Mouse (Mus musculus): ENCODE measurements around the gene Cxcr5. TPM values are rescaled to one million over a fixed set of nuclear protein-coding genes. Genes with fewer than 3 reads are reported as not detected.

The Cxcr5 gene
- total RNA-seq, 2 experiments from 2014 or later = not detected

- intact Hi-C loops (cut with DNase I; ENCODE audit: low total_unique reads) = no loop called here
- DNase-seq = peak; percentile 59
These were observed 75.3 kb downstream of the Cxcr5 start for GRCm38 (mm10) chr9:44486335-44486734.

- peak; percentile 40 for DNase-seq
- intact Hi-C loops (cut with DNase I; ENCODE audit: low total_unique reads) = no loop called here
These were observed 76.0 kb downstream of the Cxcr5 start for GRCm38 (mm10) chr9:44485516-44486161.

- no peak for DNase-seq
- intact Hi-C loops (cut with DNase I; ENCODE audit: low total_unique reads) = no loop called here
These were observed 76.6 kb downstream of the Cxcr5 start for GRCm38 (mm10) chr9:44485105-44485515.

GRCm38 (mm10) chr9:44484311-44485104 is 77.2 kb downstream of the Cxcr5 start:
- peak; percentile 24 for DNase-seq
- intact Hi-C loops (cut with DNase I; ENCODE audit: low total_unique reads) = loop anchor here (5.0 kb wide), 1 partner anchor 352 kb away; the partner anchor contains the start of gene Mcam

- peak; percentile 68 for DNase-seq
- intact Hi-C loops (cut with DNase I; ENCODE audit: low total_unique reads) = loop anchor here (2.0 to 5.0 kb wide), 2 partner anchors 17 to 351 kb away; partner anchors contain the start of gene Mcam
These were observed 78.1 kb downstream of the Cxcr5 start for GRCm38 (mm10) chr9:44483510-44484044.

GRCm38 (mm10) chr9:44483041-44483509 is 78.6 kb downstream of the Cxcr5 start:
- intact Hi-C loops (cut with DNase I; ENCODE audit: low total_unique reads) = loop anchor here (2.0 to 5.0 kb wide), 2 partner anchors 18 to 351 kb away; partner anchors contain the start of gene Mcam
- peak; percentile 31 for DNase-seq

- intact Hi-C loops (cut with DNase I; ENCODE audit: low total_unique reads) = loop anchor here (2.0 to 5.0 kb wide), 2 partner anchors 18 to 350 kb away; partner anchors contain the start of gene Mcam
- DNase-seq = peak; percentile 96
These were observed 79.1 kb downstream of the Cxcr5 start, which contains the start of gene Bcl9l for GRCm38 (mm10) chr9:44482552-44482951. Bcl9l (plus strand) TSS chr9:44482825.

GRCm38 (mm10) chr9:44482112-44482511 is 79.6 kb downstream of the Cxcr5 start:
- no peak for DNase-seq
- intact Hi-C loops (cut with DNase I; ENCODE audit: low total_unique reads) = loop anchor here (2.0 to 5.0 kb wide), 2 partner anchors 19 to 350 kb away; partner anchors contain the start of gene Mcam

GRCm38 (mm10) chr9:44479628-44480428 is 81.8 kb downstream of the Cxcr5 start:
- peak; percentile 90 for DNase-seq
- intact Hi-C loops (cut with DNase I; ENCODE audit: low total_unique reads) = loop anchor here (5.0 kb wide), 1 partner anchor 348 kb away; the partner anchor contains the start of gene Mcam

- peak; percentile 85 for DNase-seq
- intact Hi-C loops (cut with DNase I; ENCODE audit: low total_unique reads) = no loop called here
These were observed 82.6 kb downstream of the Cxcr5 start for GRCm38 (mm10) chr9:44478959-44479605.

- DNase-seq = peak; percentile 68
- intact Hi-C loops (cut with DNase I; ENCODE audit: low total_unique reads) = no loop called here
These were observed 83.3 kb downstream of the Cxcr5 start for GRCm38 (mm10) chr9:44478229-44478921.

- intact Hi-C loops (cut with DNase I; ENCODE audit: low total_unique reads) = no loop called here
- peak; percentile 22 for DNase-seq
These were observed 84.1 kb downstream of the Cxcr5 start for GRCm38 (mm10) chr9:44477339-44478228.

- DNase-seq = no peak
- intact Hi-C loops (cut with DNase I; ENCODE audit: low total_unique reads) = no loop called here
These were observed 85.7 kb downstream of the Cxcr5 start for GRCm38 (mm10) chr9:44475936-44476335.

- intact Hi-C loops (cut with DNase I; ENCODE audit: low total_unique reads) = loop anchor here (5.0 kb wide), 1 partner anchor 33 kb away; no protein-coding TSS in a partner anchor
- peak; percentile 83 for DNase-seq
These were observed 87.3 kb downstream of the Cxcr5 start for GRCm38 (mm10) chr9:44474327-44474726.

- intact Hi-C loops (cut with DNase I; ENCODE audit: low total_unique reads) = loop anchor here (5.0 kb wide), 1 partner anchor 34 kb away; no protein-coding TSS in a partner anchor
- DNase-seq = no peak
These were observed 88.5 kb downstream of the Cxcr5 start for GRCm38 (mm10) chr9:44473184-44473583.

GRCm38 (mm10) chr9:44468800-44469199 is 92.9 kb downstream of the Cxcr5 start:
- intact Hi-C loops (cut with DNase I; ENCODE audit: low total_unique reads) = no loop called here
- DNase-seq = no peak

- intact Hi-C loops (cut with DNase I; ENCODE audit: low total_unique reads) = no loop called here
- DNase-seq = no peak
These were observed 93.5 kb downstream of the Cxcr5 start for GRCm38 (mm10) chr9:44468224-44468623.

Data from gastrocnemius, postnatal 14 days (tissue).